Mouse (Mus musculus) liver, embryonic 11.5 days (tissue): ENCODE measurements around the gene Cep95. TPM values are rescaled to one million over a fixed set of nuclear protein-coding genes. Genes with fewer than 3 reads are reported as not detected.
"Not testable (repeated sequence)": the region's sequence is repeated elsewhere in the genome, so short reads cannot be mapped to it uniquely, and the experiment has no call there.

Source experiments
- ATAC-seq: fragments of 200-750 bp; cut with Nextera tagmentation; replicated peaks from 2 replicates; pipeline ENCODE4 v1.8.0; 2017; ENCODE audit warnings: moderate number of reproducible peaks, mild to moderate bottlenecking, moderate TSS enrichment, moderate library complexity; ENCODE audit not compliant: low FRiP score
- DNase-seq: peaks from one replicate; pipeline ENCODE4 v3.0.0-alpha.2; 2017; ENCODE audit warnings: low spot score
- H3K27ac ChIP-seq: fragments of 300-500 bp; sonication (generic); 2 replicates; pipeline ENCODE4 v1.5.1; 2014; ENCODE audit warnings: mild to moderate bottlenecking, low read depth, low read length, control low read depth
- H3K27me3 ChIP-seq: fragments of 300-500 bp; sonication (generic); replicated peaks from 2 replicates; pipeline ENCODE4 v1.6.1; 2014; ENCODE audit warnings: low read length, mixed read lengths; ENCODE audit not compliant: control insufficient read depth, insufficient read depth
- H3K36me3 ChIP-seq: fragments of 300-500 bp; sonication (generic); 2 replicates; pipeline ENCODE4 v1.6.1; 2014; ENCODE audit warnings: mild to moderate bottlenecking, low read length, moderate library complexity, mixed read lengths; ENCODE audit not compliant: control insufficient read depth, insufficient read depth
- H3K4me1 ChIP-seq: fragments of 300-500 bp; sonication (generic); replicated peaks from 2 replicates; pipeline ENCODE4 v1.6.1; 2014; ENCODE audit warnings: low read length, mixed read lengths; ENCODE audit not compliant: control insufficient read depth, insufficient read depth
- H3K4me2 ChIP-seq: fragments of 300-500 bp; sonication (generic); 2 replicates; pipeline ENCODE4 v1.6.1; 2014; ENCODE audit warnings: mild to moderate bottlenecking, control low read depth, moderate library complexity
- H3K4me3 ChIP-seq: fragments of 300-500 bp; sonication (generic); 2 replicates; pipeline ENCODE4 v1.5.1; 2014; ENCODE audit warnings: low read depth, low read length, control low read depth
- H3K9ac ChIP-seq: fragments of 300-500 bp; sonication (generic); 2 replicates; pipeline ENCODE4 v1.6.1; 2014; ENCODE audit warnings: low read depth, low read length, control low read depth
- H3K9me3 ChIP-seq: fragments of 300-500 bp; sonication (generic); 2 replicates; pipeline ENCODE4 v1.6.1; 2016; ENCODE audit warnings: low read length, inconsistent platforms, mixed read lengths; ENCODE audit not compliant: control insufficient read depth
- WGBS: fragments of 180-500 bp; shearing (Covaris S2); extraction: QIAGEN DNeasy Blood & Tissue Kit; methylation state at CpG from one replicate; pipeline ENCODE4 v1.1.7; 2014; 5-methylcytosine and 5-hydroxymethylcytosine counted together
- polyA plus RNA-seq: library from polyadenylated mRNA; unstranded; fragments of >200 nt; fragmentation: Nextera tagmentation; extraction: Ambion mirVana; gene quantifications from 2 replicates; pipeline ENCODE4 v1.2.1, GENCODE M21; 2014

The Cep95 gene
- polyA plus RNA-seq, 1 experiment from 2014 or later: 18.6 TPM

GRCm38 (mm10) chr11:106788026-106788774 is 852 bp upstream of the Cep95 start:
- Histone ChIP-seq H3K4me1 (peaks cover 4% of the 10 kb centered on the region; the same call in 1 of the 2 replicates), H3K27ac (peak overlapping the region; percentile 99), H3K36me3 (peaks cover 31% of the 10 kb centered on the region), H3K9me3 (no peaks in the 10 kb centered on the region), H3K27me3 (no peaks in the 10 kb centered on the region), H3K4me3 (peak overlapping the region; percentile 94), H3K4me2 (peak overlapping the region; percentile 88), H3K9ac (peak overlapping the region; percentile 100)
- peak; percentile 100 for DNase-seq
- peak; percentile 77 for ATAC-seq
- under 1% methylated on average over 79 of the region's 79 CpGs for WGBS

GRCm38 (mm10) chr11:106789649-106790048 is 597 bp downstream of the Cep95 start:
- under 1% methylated on average over 6 of the region's 6 CpGs for WGBS
- peak; percentile 36 for DNase-seq
- Histone ChIP-seq H3K4me2 (peak overlapping the region; percentile 88), H3K27ac (peak overlapping the region; percentile 99), H3K36me3 (peaks cover 23% of the 10 kb centered on the region), H3K9ac (peak overlapping the region; percentile 100), H3K9me3 (no peaks in the 10 kb centered on the region), H3K4me3 (peak overlapping the region; percentile 94), H3K4me1 (peaks cover 4% of the 10 kb centered on the region; the same call in 1 of the 2 replicates), H3K27me3 (no peaks in the 10 kb centered on the region)
- ATAC-seq: no peak

DNA sequence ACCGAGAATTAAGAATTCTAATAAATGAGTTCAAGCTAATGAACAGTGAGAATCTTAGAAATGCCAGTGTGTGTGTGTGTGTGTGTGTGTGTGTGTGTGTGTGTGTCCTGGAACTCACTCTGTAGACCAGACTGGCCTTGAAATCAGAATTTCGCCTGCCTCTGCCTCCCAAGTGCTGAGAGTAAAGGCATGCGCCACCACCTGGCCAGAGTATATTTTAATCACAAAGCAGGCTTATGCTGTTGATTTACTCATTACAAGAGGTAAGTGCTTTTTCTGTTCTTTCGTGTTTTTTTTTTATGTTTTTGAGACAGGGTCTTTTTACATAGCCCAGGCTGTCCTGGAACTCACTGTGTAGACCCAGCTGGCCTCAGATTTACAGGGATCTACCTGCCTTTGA is 4.8 kb downstream of the Cep95 start:
- Histone ChIP-seq H3K9me3 (no peaks in the 10 kb centered on the region), H3K9ac (no peak overlapping the region), H3K4me3 (no peak overlapping the region), H3K4me2 (no peak overlapping the region), H3K4me1 (peaks cover 11% of the 10 kb centered on the region), H3K27me3 (no peaks in the 10 kb centered on the region), H3K36me3 (peaks cover 31% of the 10 kb centered on the region), H3K27ac (no peak overlapping the region)
- ATAC-seq (no peak), DNase-seq (no peak)
- 78% methylated on average over 4 of the region's 4 CpGs for WGBS

DNA sequence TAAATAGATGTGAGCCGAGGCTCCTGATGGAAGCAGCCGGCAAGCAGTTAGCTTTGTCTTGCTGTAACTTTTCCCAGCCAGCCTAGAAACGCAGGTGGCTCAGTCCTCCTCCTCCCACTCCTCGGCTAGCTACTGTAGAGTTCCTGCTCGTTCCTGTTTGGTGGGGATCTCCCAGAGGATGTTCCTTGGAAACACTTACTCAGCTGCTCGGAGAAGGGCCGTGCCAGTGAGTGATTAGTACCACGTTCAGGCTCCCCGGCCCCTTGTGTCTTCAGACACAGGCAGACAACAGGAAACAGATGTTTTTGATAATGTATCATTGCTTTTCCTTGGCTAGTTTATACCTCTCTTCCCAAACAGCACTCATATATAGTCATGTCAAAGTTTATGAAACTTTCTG is 6.6 kb downstream of the Cep95 start:
- no peaks in the 10 kb centered on the region for H3K9me3 ChIP-seq
- no peak for ATAC-seq
- H3K27me3 ChIP-seq: no peaks in the 10 kb centered on the region
- peaks cover 42% of the 10 kb centered on the region for H3K36me3 ChIP-seq
- H3K4me3 ChIP-seq: no peak overlapping the region
- H3K4me2 ChIP-seq: no peak overlapping the region; the same call in 1 of the 2 replicates
- peaks cover 7% of the 10 kb centered on the region; the same call in 1 of the 2 replicates for H3K4me1 ChIP-seq
- WGBS: 44% methylated on average over 9 of the region's 9 CpGs
- DNase-seq: no peak
- peak overlapping the region; percentile 43; the same call in 1 of the 2 replicates for H3K27ac ChIP-seq
- H3K9ac ChIP-seq: no peak overlapping the region

- no peak for DNase-seq
- H3K4me2 ChIP-seq: no peak overlapping the region
- H3K36me3 ChIP-seq: peaks cover 42% of the 10 kb centered on the region
- H3K27ac ChIP-seq: no peak overlapping the region
- ATAC-seq: no peak
- 91% methylated on average over 10 of the region's 10 CpGs for WGBS
- H3K27me3 ChIP-seq: no peaks in the 10 kb centered on the region
- H3K9me3 ChIP-seq: no peaks in the 10 kb centered on the region
- H3K4me1 ChIP-seq: no peaks in the 10 kb centered on the region
- no peak overlapping the region for H3K4me3 ChIP-seq
- H3K9ac ChIP-seq: no peak overlapping the region
These were observed 13.1 kb downstream of the Cep95 start for GRCm38 (mm10) chr11:106802069-106802627.

DNA sequence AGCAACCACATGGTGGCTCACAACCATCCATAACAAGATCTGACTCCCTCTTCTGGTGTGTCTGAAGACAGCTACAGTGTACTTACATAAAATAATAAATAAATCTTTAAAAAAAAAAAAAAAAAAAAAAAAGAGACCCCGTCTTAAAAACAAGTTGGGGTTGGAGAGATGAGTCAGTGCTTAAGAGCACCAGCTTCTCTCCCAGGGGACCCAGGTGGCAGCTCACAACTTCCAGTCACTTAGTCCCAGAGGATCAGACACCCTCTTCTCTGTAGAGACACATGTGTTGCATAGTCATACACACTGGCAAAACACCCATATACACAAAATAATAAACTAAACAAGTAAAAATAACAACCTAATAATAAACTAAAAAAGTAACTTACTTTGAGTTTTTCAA is 18.4 kb downstream of the Cep95 start:
- H3K27ac ChIP-seq, ATAC-seq, H3K27me3 ChIP-seq, H3K4me2 ChIP-seq, H3K4me1 ChIP-seq, H3K9ac ChIP-seq, DNase-seq, H3K9me3 ChIP-seq, H3K4me3 ChIP-seq: not testable (repeated sequence)
- 90% methylated on average over 1 of the region's 1 CpGs for WGBS
- peaks cover 32% of the 10 kb centered on the region for H3K36me3 ChIP-seq

- Histone ChIP-seq H3K4me1 (0 out of 2 replicates have a peak, but pooled peaks cover 2% of the 10 kb centered on the region), H3K36me3 (peaks cover 59% of the 10 kb centered on the region), H3K4me3 (no peak overlapping the region), H3K27me3 (no peaks in the 10 kb centered on the region), H3K4me2 (no peak overlapping the region), H3K27ac (no peak overlapping the region; the same call in 1 of the 2 replicates), H3K9ac (no peak overlapping the region), H3K9me3 (no peaks in the 10 kb centered on the region)
- DNase-seq: no peak
- ATAC-seq: no peak
- 81% methylated on average over 7 of the region's 7 CpGs for WGBS
These were observed 23.5 kb downstream of the Cep95 start for GRCm38 (mm10) chr11:106812410-106813136.

- Histone ChIP-seq H3K4me3 (no peak overlapping the region), H3K27ac (no peak overlapping the region), H3K27me3 (no peaks in the 10 kb centered on the region), H3K4me1 (0 out of 2 replicates have a peak, but pooled peaks cover 2% of the 10 kb centered on the region), H3K9ac (no peak overlapping the region), H3K36me3 (peaks cover 65% of the 10 kb centered on the region), H3K9me3 (no peaks in the 10 kb centered on the region), H3K4me2 (no peak overlapping the region)
- DNase-seq: no peak
- 82% methylated on average over 14 of the region's 14 CpGs for whole genome bisulfite sequencing
- ATAC-seq: no peak
These were observed 25.7 kb downstream of the Cep95 start for GRCm38 (mm10) chr11:106814601-106815320.
